Mouse (Mus musculus) lung, postnatal 0 days (tissue): ENCODE results near the gene Lrp10. TPM values are rescaled to one million over a fixed set of nuclear protein-coding genes. Genes with fewer than 3 reads are reported as not detected.

ENCODE experiments used
- ATAC-seq: fragments of 200-750 bp; cut with Nextera tagmentation; 2 replicates; pipeline ENCODE4 v1.8.0; 2017; ENCODE audit warnings: moderate library complexity
- DNase-seq: peaks from one replicate; pipeline ENCODE4 v3.0.0-alpha.2; 2016; ENCODE audit warnings: low spot score
- H3K27ac ChIP-seq: fragments of 300-500 bp; sonication (generic); 2 replicates; pipeline ENCODE4 v1.5.1; 2014; ENCODE audit warnings: antibody characterized with exemption, mild to moderate bottlenecking, low read length, mixed read lengths
- H3K27me3 ChIP-seq: fragments of 300-500 bp; sonication (generic); replicated peaks from 2 replicates; pipeline ENCODE4 v1.6.1; 2014; ENCODE audit warnings: low read length, mixed read lengths; ENCODE audit not compliant: insufficient read depth
- H3K36me3 ChIP-seq: fragments of 300-500 bp; sonication (generic); 2 replicates; pipeline ENCODE4 v1.6.1; 2014; ENCODE audit warnings: low read length, mixed read lengths; ENCODE audit not compliant: insufficient read depth
- H3K4me1 ChIP-seq: fragments of 300-500 bp; sonication (generic); 2 replicates; pipeline ENCODE4 v1.6.1; 2014; ENCODE audit warnings: antibody characterized with exemption, low read depth, low read length, mixed read lengths; ENCODE audit not compliant: insufficient read depth
- H3K4me2 ChIP-seq: fragments of 300-500 bp; sonication (generic); replicated peaks from 2 replicates; pipeline ENCODE4 v1.6.1; 2014; ENCODE audit warnings: low read depth, mild to moderate bottlenecking, low read length, moderate library complexity, mixed read lengths
- H3K4me3 ChIP-seq: fragments of 300-500 bp; sonication (generic); 2 replicates; pipeline ENCODE4 v1.5.1; 2014; ENCODE audit warnings: low read depth, low read length
- H3K9ac ChIP-seq: fragments of 300-500 bp; sonication (generic); replicated peaks from 2 replicates; pipeline ENCODE4 v1.6.1; 2014; ENCODE audit warnings: low read depth, mild to moderate bottlenecking
- H3K9me3 ChIP-seq: fragments of 300-500 bp; sonication (generic); 2 replicates; pipeline ENCODE4 v1.6.1; 2016; ENCODE audit warnings: low read length, mixed read lengths
- CTCF ChIP-seq: IDR thresholded peaks from 2 replicates; pipeline ENCODE4 v1.5.1; 2016; ENCODE audit warnings: antibody characterized with exemption, mild to moderate bottlenecking
- EP300 ChIP-seq: IDR thresholded peaks from 2 replicates; pipeline ENCODE4 v1.6.1; 2016; ENCODE audit warnings: antibody characterized with exemption, mild to moderate bottlenecking, control low read depth
- WGBS: fragments of 180-500 bp; shearing (Covaris S2); extraction: QIAGEN DNeasy Blood & Tissue Kit; methylation state at CpG from one replicate; pipeline ENCODE4 v1.1.7; 2014; 5-methylcytosine and 5-hydroxymethylcytosine counted together
- polyA plus RNA-seq: library from polyadenylated mRNA; unstranded; fragments of >200 nt; fragmentation: Nextera tagmentation; extraction: Ambion mirVana; gene quantifications from 2 replicates; pipeline ENCODE4 v1.2.1, GENCODE M21; 2015

Lrp10 gene
- polyA plus RNA-seq, 1 experiment from 2014 or later: 96.5 TPM

DNA sequence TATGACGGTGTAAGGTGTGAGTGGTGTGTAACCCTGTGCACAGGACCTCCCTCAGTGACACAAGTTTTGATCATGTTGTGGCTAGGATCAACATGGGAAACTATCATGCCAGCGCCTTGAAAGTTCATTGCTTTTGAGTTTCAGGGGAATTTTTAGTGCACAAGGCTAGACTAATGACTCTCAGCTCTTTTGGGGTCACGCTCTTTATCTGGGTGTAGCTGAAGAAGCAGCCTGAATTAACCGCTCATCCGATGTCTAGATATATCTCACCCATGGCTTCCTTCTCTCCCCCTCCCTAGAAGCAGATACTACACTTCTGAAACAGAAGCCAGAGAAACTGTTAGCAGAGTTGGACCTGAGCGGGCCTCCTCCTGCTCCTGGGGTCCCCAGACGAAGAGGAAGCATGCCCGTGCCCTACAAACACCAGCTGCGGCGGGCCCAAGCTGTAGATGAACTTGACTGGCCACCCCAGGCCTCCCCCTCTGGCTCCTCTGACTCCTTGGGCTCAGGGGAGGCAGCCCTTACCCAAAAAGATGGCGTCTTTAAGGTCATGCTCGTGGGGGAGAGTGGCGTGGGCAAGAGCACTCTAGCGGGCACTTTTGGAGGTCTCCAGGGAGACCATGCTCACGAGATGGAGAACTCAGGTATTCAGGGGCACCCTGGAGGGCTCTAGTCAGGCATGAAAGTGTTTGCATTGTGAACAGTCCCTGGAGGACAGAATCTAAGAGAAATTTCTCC, 13.4 kb downstream of the Lrp10 start:
- H3K27me3 ChIP-seq: no peaks in the 10 kb centered on the region
- ATAC-seq (peak; percentile 29; the same call in 1 of the 2 replicates), DNase-seq (no peak)
- H3K9me3 ChIP-seq: no peaks in the 10 kb centered on the region
- H3K36me3 ChIP-seq: no peaks in the 10 kb centered on the region
- TF ChIP-seq EP300 (no peak), CTCF (no peak)
- no peak overlapping the region for H3K4me3 ChIP-seq
- H3K9ac ChIP-seq: no peak overlapping the region
- H3K27ac ChIP-seq: no peak overlapping the region
- 66% methylated on average over 15 of the region's 15 CpGs for WGBS
- peaks cover 11% of the 10 kb centered on the region; the same call in 1 of the 2 replicates for H3K4me1 ChIP-seq
- no peak overlapping the region for H3K4me2 ChIP-seq

GRCm38 (mm10) chr14:54479451-54479920, 15.5 kb downstream of the Lrp10 start:
- Histone ChIP-seq H3K27ac (no peak overlapping the region), H3K4me1 (peaks cover 11% of the 10 kb centered on the region; the same call in 1 of the 2 replicates), H3K9me3 (no peaks in the 10 kb centered on the region), H3K4me3 (peak overlapping the region; percentile 26), H3K9ac (peak overlapping the region; percentile 26; the same call in 1 of the 2 replicates), H3K27me3 (no peaks in the 10 kb centered on the region), H3K4me2 (peak overlapping the region; percentile 58), H3K36me3 (no peaks in the 10 kb centered on the region)
- ATAC-seq: 0 out of 2 replicates have a peak, but pooled peaks have one; percentile 13
- WGBS: 4% methylated on average over 27 of the region's 40 CpGs
- no peak for DNase-seq
- TF ChIP-seq EP300: no peak
- TF ChIP-seq CTCF: no peak

GRCm38 (mm10) chr14:54480673-54481072, 16.7 kb downstream of the Lrp10 start:
- Histone ChIP-seq H3K9me3 (no peaks in the 10 kb centered on the region), H3K9ac (no peak overlapping the region), H3K27me3 (no peaks in the 10 kb centered on the region), H3K4me3 (no peak overlapping the region), H3K27ac (no peak overlapping the region), H3K4me2 (no peak overlapping the region), H3K4me1 (peaks cover 11% of the 10 kb centered on the region; the same call in 1 of the 2 replicates), H3K36me3 (no peaks in the 10 kb centered on the region)
- DNase-seq (no peak), ATAC-seq (no peak)
- WGBS: 75% methylated on average over 6 of the region's 6 CpGs
- TF ChIP-seq CTCF (no peak), EP300 (no peak)

- H3K27me3 ChIP-seq: no peaks in the 10 kb centered on the region
- no peak overlapping the region for H3K27ac ChIP-seq
- H3K4me1 ChIP-seq: peaks cover 8% of the 10 kb centered on the region; the same call in 1 of the 2 replicates
- no peak overlapping the region for H3K4me3 ChIP-seq
- no peak overlapping the region for H3K9ac ChIP-seq
- no peaks in the 10 kb centered on the region for H3K9me3 ChIP-seq
- no peak for TF ChIP-seq EP300
- no peak for TF ChIP-seq CTCF
- no peak overlapping the region for H3K4me2 ChIP-seq
- ATAC-seq (no peak), DNase-seq (no peak)
- no peaks in the 10 kb centered on the region for H3K36me3 ChIP-seq
- WGBS: 69% methylated on average over 8 of the region's 8 CpGs
Measured at GRCm38 (mm10) chr14:54481402-54481801, 17.5 kb downstream of the Lrp10 start.

GRCm38 (mm10) chr14:54482498-54482897, 18.6 kb downstream of the Lrp10 start:
- Histone ChIP-seq H3K4me1 (0 out of 2 replicates have a peak, but pooled peaks cover 5% of the 10 kb centered on the region), H3K4me3 (no peak overlapping the region), H3K27me3 (no peaks in the 10 kb centered on the region), H3K9ac (no peak overlapping the region), H3K9me3 (no peaks in the 10 kb centered on the region), H3K27ac (no peak overlapping the region), H3K36me3 (no peaks in the 10 kb centered on the region), H3K4me2 (no peak overlapping the region)
- 47% methylated on average over 9 of the region's 9 CpGs for WGBS
- TF ChIP-seq CTCF: peak; percentile 76
- no peak for TF ChIP-seq EP300
- DNase-seq: peak; percentile 50
- no peak for ATAC-seq

DNA sequence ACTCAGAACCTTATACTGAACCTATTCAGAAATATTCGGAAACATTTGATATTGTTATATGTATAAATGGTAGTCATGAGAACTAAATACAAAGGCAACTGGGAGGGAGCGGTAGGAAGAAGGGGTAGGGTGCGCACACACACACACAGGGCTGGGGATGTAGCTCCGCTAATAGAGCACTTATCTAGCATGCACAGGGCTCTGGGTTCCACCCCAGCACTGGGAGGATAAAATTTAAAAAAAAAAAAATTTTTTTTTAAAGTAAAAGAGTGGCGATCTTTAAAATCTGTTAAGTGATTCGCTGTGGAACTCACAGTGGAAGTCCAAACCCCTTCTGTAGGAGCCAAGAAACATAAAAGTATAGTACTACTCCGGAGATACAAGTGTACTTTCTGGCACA, 22.0 kb downstream of the Lrp10 start:
- H3K27me3 ChIP-seq: no peaks in the 10 kb centered on the region
- H3K27ac ChIP-seq: no peak overlapping the region
- no peak for TF ChIP-seq EP300
- TF ChIP-seq CTCF: no peak
- no peak overlapping the region for H3K4me2 ChIP-seq
- no peak overlapping the region for H3K4me3 ChIP-seq
- DNase-seq: no peak
- 87% methylated on average over 7 of the region's 7 CpGs for WGBS
- ATAC-seq: no peak
- H3K9me3 ChIP-seq: no peaks in the 10 kb centered on the region
- no peaks in the 10 kb centered on the region for H3K4me1 ChIP-seq
- H3K36me3 ChIP-seq: no peaks in the 10 kb centered on the region
- H3K9ac ChIP-seq: no peak overlapping the region
